Mouse (Mus musculus): ENCODE measurements around the gene Slc1a4. TPM values are rescaled to one million over a fixed set of nuclear protein-coding genes. Genes with fewer than 3 reads are reported as not detected.

Gene Slc1a4
- polyA plus RNA-seq, 1 experiment, result 0.51 TPM

- H3K4me1 ChIP-seq (ENCODE audit: control insufficient read depth, insufficient read depth, low read length), result peaks cover 14% of the 10 kb centered on the region
- no peak overlapping the region for H3K27ac ChIP-seq (ENCODE audit: insufficient read depth, low read depth, low read length)
- TF ChIP-seq CTCF (IDR thresholded peaks at IDR 0.05; ENCODE audit: low read depth, low read length) (no peak), POLR2A (IDR thresholded peaks at IDR 0.05; ENCODE audit: borderline replicate concordance, low read depth, low read length) (no peak)
- H3K4me3 ChIP-seq (ENCODE audit: insufficient read depth, low read length), result no peak overlapping the region
Observed at GRCm38 (mm10) chr11:20326328-20326995, 6.1 kb downstream of the Slc1a4 start.

GRCm38 (mm10) chr11:20325073-20325694 is 7.3 kb downstream of the Slc1a4 start:
- Histone ChIP-seq H3K4me3 (ENCODE audit: insufficient read depth, low read length) (no peak overlapping the region), H3K27ac (ENCODE audit: insufficient read depth, low read depth, low read length) (no peak overlapping the region), H3K4me1 (ENCODE audit: control insufficient read depth, insufficient read depth, low read length) (peaks cover 8% of the 10 kb centered on the region)
- TF ChIP-seq POLR2A (IDR thresholded peaks at IDR 0.05; ENCODE audit: borderline replicate concordance, low read depth, low read length), result no peak
- TF ChIP-seq CTCF (IDR thresholded peaks at IDR 0.05; ENCODE audit: low read depth, low read length), result no peak

GRCm38 (mm10) chr11:20324006-20324405 is 8.5 kb downstream of the Slc1a4 start:
- H3K4me1 ChIP-seq (ENCODE audit: control insufficient read depth, insufficient read depth, low read length), result peaks cover 4% of the 10 kb centered on the region
- TF ChIP-seq POLR2A (IDR thresholded peaks at IDR 0.05; ENCODE audit: borderline replicate concordance, low read depth, low read length), result no peak
- H3K4me3 ChIP-seq (ENCODE audit: insufficient read depth, low read length), result no peak overlapping the region
- no peak overlapping the region for H3K27ac ChIP-seq (ENCODE audit: insufficient read depth, low read depth, low read length)

GRCm38 (mm10) chr11:20322366-20322765 is 10.1 kb downstream of the Slc1a4 start:
- H3K27ac ChIP-seq (ENCODE audit: insufficient read depth, low read depth, low read length), result no peak overlapping the region
- peaks cover 4% of the 10 kb centered on the region for H3K4me1 ChIP-seq (ENCODE audit: control insufficient read depth, insufficient read depth, low read length)
- no peak for TF ChIP-seq POLR2A (IDR thresholded peaks at IDR 0.05; ENCODE audit: borderline replicate concordance, low read depth, low read length)
- TF ChIP-seq CTCF (IDR thresholded peaks at IDR 0.05; ENCODE audit: low read depth, low read length), result no peak
- H3K4me3 ChIP-seq (ENCODE audit: insufficient read depth, low read length), result no peak overlapping the region

GRCm38 (mm10) chr11:20320661-20321060 is 11.9 kb downstream of the Slc1a4 start:
- no peak for TF ChIP-seq POLR2A (IDR thresholded peaks at IDR 0.05; ENCODE audit: borderline replicate concordance, low read depth, low read length)
- TF ChIP-seq CTCF (IDR thresholded peaks at IDR 0.05; ENCODE audit: low read depth, low read length), result no peak
- Histone ChIP-seq H3K4me1 (ENCODE audit: control insufficient read depth, insufficient read depth, low read length) (peaks cover 4% of the 10 kb centered on the region), H3K4me3 (ENCODE audit: insufficient read depth, low read length) (no peak overlapping the region), H3K27ac (ENCODE audit: insufficient read depth, low read depth, low read length) (no peak overlapping the region)

GRCm38 (mm10) chr11:20318659-20319454 is 13.7 kb downstream of the Slc1a4 start:
- no peak overlapping the region for H3K27ac ChIP-seq (ENCODE audit: insufficient read depth, low read depth, low read length)
- TF ChIP-seq POLR2A (IDR thresholded peaks at IDR 0.05; ENCODE audit: borderline replicate concordance, low read depth, low read length) (no peak), CTCF (IDR thresholded peaks at IDR 0.05; ENCODE audit: low read depth, low read length) (no peak)
- H3K4me1 ChIP-seq (ENCODE audit: control insufficient read depth, insufficient read depth, low read length), result 0 out of 2 replicates have a peak, but pooled peaks cover 2% of the 10 kb centered on the region
- no peak overlapping the region for H3K4me3 ChIP-seq (ENCODE audit: insufficient read depth, low read length)

- Histone ChIP-seq H3K27ac (ENCODE audit: insufficient read depth, low read depth, low read length) (no peak overlapping the region), H3K4me3 (ENCODE audit: insufficient read depth, low read length) (no peak overlapping the region), H3K4me1 (ENCODE audit: control insufficient read depth, insufficient read depth, low read length) (no peaks in the 10 kb centered on the region)
- TF ChIP-seq POLR2A (IDR thresholded peaks at IDR 0.05; ENCODE audit: borderline replicate concordance, low read depth, low read length), result no peak
- no peak for TF ChIP-seq CTCF (IDR thresholded peaks at IDR 0.05; ENCODE audit: low read depth, low read length)
Observed at GRCm38 (mm10) chr11:20313576-20313975, 18.9 kb downstream of the Slc1a4 start.

- no peaks in the 10 kb centered on the region for H3K4me1 ChIP-seq (ENCODE audit: control insufficient read depth, insufficient read depth, low read length)
- H3K4me3 ChIP-seq (ENCODE audit: insufficient read depth, low read length), result no peak overlapping the region
- no peak overlapping the region for H3K27ac ChIP-seq (ENCODE audit: insufficient read depth, low read depth, low read length)
- no peak for TF ChIP-seq CTCF (IDR thresholded peaks at IDR 0.05; ENCODE audit: low read depth, low read length)
- TF ChIP-seq POLR2A (IDR thresholded peaks at IDR 0.05; ENCODE audit: borderline replicate concordance, low read depth, low read length), result no peak
Observed at GRCm38 (mm10) chr11:20309044-20309443, 23.5 kb downstream of the Slc1a4 start.

- Histone ChIP-seq H3K27ac (ENCODE audit: insufficient read depth, low read depth, low read length) (no peak overlapping the region), H3K4me1 (ENCODE audit: control insufficient read depth, insufficient read depth, low read length) (no peaks in the 10 kb centered on the region), H3K4me3 (ENCODE audit: insufficient read depth, low read length) (no peak overlapping the region)
- TF ChIP-seq CTCF (IDR thresholded peaks at IDR 0.05; ENCODE audit: low read depth, low read length) (no peak), POLR2A (IDR thresholded peaks at IDR 0.05; ENCODE audit: borderline replicate concordance, low read depth, low read length) (no peak)
Observed at GRCm38 (mm10) chr11:20307409-20307808, 25.1 kb downstream of the Slc1a4 start.

GRCm38 (mm10) chr11:20305641-20306040 is 26.9 kb downstream of the Slc1a4 start:
- peaks cover 13% of the 10 kb centered on the region for H3K4me1 ChIP-seq (ENCODE audit: control insufficient read depth, insufficient read depth, low read length)

More at GRCm38 (mm10) chr11:20305641-20306040, 26.9 kb downstream of the Slc1a4 start:
- Histone ChIP-seq H3K27ac (ENCODE audit: insufficient read depth, low read depth, low read length) (no peak overlapping the region), H3K4me3 (ENCODE audit: insufficient read depth, low read length) (no peak overlapping the region)
- no peak for TF ChIP-seq CTCF (IDR thresholded peaks at IDR 0.05; ENCODE audit: low read depth, low read length)
- no peak for TF ChIP-seq POLR2A (IDR thresholded peaks at IDR 0.05; ENCODE audit: borderline replicate concordance, low read depth, low read length)

Measured in bone marrow macrophage, adult 2 months (primary cell).